Mouse (Mus musculus): ENCODE results near the gene Cpt1b. TPM values are rescaled to one million over a fixed set of nuclear protein-coding genes. Genes with fewer than 3 reads are reported as not detected.

Gene Cpt1b
- polyA plus RNA-seq (2012; rRNA removed) = 8.1 and 8.8 TPM in 2 replicates

GRCm38 (mm10) chr15:89425711-89426121 lies at the start of gene Cpt1b:
Gene Cpt1b (minus strand): TSS chr15:89425863.

DNA sequence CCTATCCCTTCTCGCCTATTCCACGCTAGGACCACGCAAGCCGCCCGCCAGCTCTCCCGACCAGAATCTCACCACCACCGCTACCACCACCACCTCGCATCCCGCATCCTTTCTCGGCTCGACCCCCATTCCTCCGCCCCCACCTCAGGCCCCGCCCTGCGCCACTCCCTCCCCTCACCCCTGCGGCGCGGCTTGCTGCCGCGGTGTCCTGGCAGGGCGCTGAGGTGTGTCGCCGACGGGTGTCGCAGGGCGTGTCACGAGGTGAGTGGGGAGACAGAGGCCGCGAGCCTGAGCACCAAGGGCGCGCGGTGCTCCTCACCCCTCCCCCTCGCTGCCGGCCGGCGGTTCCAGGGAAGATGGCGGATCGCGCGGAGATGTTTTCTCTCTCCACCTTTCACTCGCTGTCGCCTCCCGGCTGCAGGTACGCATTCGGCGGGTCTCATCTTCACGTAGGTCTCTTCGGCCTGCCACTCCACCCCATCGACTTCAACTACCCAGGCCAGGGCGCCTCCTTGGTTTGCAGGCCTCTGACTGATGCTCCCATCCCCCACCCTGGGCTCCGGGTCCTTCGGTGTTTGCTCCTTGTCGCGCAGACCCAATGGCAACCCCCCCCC lies 28.3 kb upstream of the Cpt1b start, which contains the start of gene Mapk8ip2:
Gene Mapk8ip2, plus strand, starts transcription at position 49 of the 614 bp plus-strand sequence.

DNA sequence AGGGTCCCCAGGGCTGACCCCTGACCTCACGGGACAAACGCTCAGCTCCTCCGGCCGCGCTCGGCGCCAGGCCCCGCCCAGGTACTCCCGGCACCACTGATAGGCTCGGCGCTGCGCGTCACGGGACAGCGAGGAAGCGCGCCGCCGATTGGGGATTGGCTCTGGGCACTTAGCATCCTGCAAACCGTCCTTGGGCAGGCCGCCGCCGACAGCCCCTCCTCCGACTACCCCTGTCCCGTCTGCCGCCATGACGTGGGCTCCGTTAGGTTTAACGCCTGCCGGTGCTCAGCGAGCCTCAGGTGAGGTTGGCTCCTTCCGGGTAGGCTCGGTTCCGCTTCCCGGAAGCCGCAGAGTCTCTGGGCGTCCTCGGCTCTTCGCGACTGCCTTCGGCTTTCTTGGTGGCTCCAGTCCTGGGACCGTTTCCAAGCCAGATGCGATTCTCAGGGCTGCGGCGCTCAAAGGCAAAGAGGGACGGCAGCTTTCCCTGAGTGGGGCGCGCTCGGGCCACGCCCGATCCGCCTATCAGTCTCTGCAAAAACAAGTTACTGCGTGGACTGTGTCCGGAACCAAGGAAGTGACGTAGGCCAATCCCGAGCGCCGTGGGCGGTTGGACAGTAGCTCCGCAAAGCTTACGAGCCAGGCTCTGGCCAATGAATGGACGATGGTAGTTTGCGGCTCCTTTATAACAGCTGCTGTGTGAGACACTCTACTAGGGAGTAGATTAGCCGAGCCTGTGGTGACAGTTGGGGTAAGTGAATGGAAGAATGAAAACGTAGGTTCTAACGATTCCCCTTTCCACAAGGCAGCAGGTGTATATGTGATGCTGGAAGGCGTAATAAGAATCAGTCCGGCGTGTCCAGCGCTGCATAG lies 3.9 kb upstream of the Cpt1b start, which contains the start of the genes C730034F03Rik, Gm44502 and Chkb:
Gene C730034F03Rik, plus strand, starts transcription at position 238 of the 870 bp plus-strand sequence.
Gene Gm44502, minus strand, starts transcription at position 345 of the 870 bp plus-strand sequence.
Gene Chkb, minus strand, starts transcription at position 557 of the 870 bp plus-strand sequence.

DNA sequence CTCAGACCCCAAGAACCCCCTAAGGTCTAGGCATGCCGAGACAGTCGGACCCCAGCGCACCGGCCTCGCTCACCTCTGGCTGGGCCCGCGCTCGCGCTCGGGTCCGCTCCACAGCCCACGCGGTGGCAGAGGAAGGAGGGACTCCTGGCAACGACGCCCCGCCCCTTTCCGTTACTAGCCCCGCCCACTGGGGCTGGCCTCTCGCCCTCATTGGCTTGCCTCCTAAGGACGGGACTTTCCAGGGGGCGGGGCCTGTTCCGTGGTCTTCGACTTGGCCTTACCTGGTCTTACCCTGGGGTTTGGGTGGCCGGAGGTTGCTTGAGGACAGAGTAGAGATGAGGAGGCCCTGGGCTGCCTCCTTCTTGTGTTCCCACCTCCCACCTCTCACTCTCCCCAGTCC lies 15.5 kb downstream of the Cpt1b start, which contains the start of gene Syce3:
Gene Syce3, minus strand, starts transcription at position 386 of the 400 bp plus-strand sequence.

GRCm38 (mm10) chr15:89384617-89385016 lies 41.0 kb downstream of the Cpt1b start, which contains the start of gene Klhdc7b:
Gene Klhdc7b (plus strand): TSS chr15:89384917.

GRCm38 (mm10) chr15:89378831-89379401 lies 46.7 kb downstream of the Cpt1b start, which contains the start of gene Odf3b:
Gene Odf3b (minus strand): TSS chr15:89379282.

DNA sequence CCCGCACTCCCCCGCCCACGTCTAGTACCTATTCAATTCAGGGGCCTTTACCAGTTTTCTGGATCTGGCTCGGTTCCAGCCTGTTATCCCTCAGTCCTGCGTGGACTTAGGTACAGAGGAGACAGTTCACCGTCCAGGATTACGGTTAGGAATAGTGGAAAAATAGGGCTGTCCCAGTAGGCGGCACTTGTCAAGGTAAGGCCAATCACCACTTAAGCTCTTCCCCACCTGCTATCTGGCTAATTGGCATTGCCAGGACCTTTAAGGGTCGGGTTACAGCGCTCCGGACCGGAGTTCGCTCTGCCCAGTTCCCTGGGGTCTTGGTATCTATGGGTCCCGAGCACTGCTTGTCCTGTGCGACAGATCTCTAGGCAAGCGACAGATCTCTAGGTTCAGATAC lies 48.7 kb downstream of the Cpt1b start, which contains the start of gene Tymp:
Gene Tymp, minus strand, starts transcription at position 83 of the 400 bp plus-strand sequence.

GRCm38 (mm10) chr15:89373762-89374248 lies 51.9 kb downstream of the Cpt1b start, which contains the start of gene Sco2:
Gene Sco2 (minus strand): TSS chr15:89373846.

Other genes with a start within 250 kb of the Cpt1b start
- gene Plxnb2, start 245.1 kb downstream of the Cpt1b start, polyA plus RNA-seq (2012; rRNA removed) = 160 and 177 TPM in 2 replicates
- 46.6 and 50.5 TPM in 2 replicates for gene Dennd6b, start 229.4 kb downstream of the Cpt1b start, polyA plus RNA-seq (2012; rRNA removed)
- 74.0 and 92.8 TPM in 2 replicates for gene Ppp6r2, start 214.3 kb downstream of the Cpt1b start, polyA plus RNA-seq (2012; rRNA removed)
- gene Sbf1, start 110.6 kb downstream of the Cpt1b start, polyA plus RNA-seq (2012; rRNA removed) = 144 and 184 TPM in 2 replicates
- gene Adm2, start 103.1 kb downstream of the Cpt1b start, polyA plus RNA-seq (2012; rRNA removed) = 0.16 and 0.50 TPM in 2 replicates
- 0.10 and 0.11 TPM in 2 replicates for gene Miox, start 91.5 kb downstream of the Cpt1b start, polyA plus RNA-seq (2012; rRNA removed)
- gene Lmf2, start 70.2 kb downstream of the Cpt1b start, polyA plus RNA-seq (2012; rRNA removed) = 33.1 and 38.1 TPM in 2 replicates
- 124 and 153 TPM in 2 replicates for gene Ncaph2, start 70.1 kb downstream of the Cpt1b start, polyA plus RNA-seq (2012; rRNA removed)
- 13.7 and 16.9 TPM in 2 replicates for gene Sco2, start 52.0 kb downstream of the Cpt1b start, polyA plus RNA-seq (2012; rRNA removed)
- 1.4 TPM in 2 replicates for gene Tymp, start 48.8 kb downstream of the Cpt1b start, polyA plus RNA-seq (2012; rRNA removed)
- gene Odf3b, start 46.6 kb downstream of the Cpt1b start, polyA plus RNA-seq (2012; rRNA removed) = 0.43 and 0.58 TPM in 2 replicates
- gene Klhdc7b, start 40.9 kb downstream of the Cpt1b start, polyA plus RNA-seq (2012; rRNA removed) = not detected in 2 replicates
- gene Syce3, start 15.4 kb downstream of the Cpt1b start, polyA plus RNA-seq (2012; rRNA removed) = not detected in 2 replicates
- 1.9 and 2.7 TPM in 2 replicates for gene C730034F03Rik, start 3.7 kb upstream of the Cpt1b start, polyA plus RNA-seq (2012; rRNA removed)
- gene Gm44502, start 3.8 kb upstream of the Cpt1b start, polyA plus RNA-seq (2012; rRNA removed) = 0.47 and 0.48 TPM in 2 replicates
- 66.9 and 96.2 TPM in 2 replicates for gene Chkb, start 4.0 kb upstream of the Cpt1b start, polyA plus RNA-seq (2012; rRNA removed)
- gene Mapk8ip2, start 28.1 kb upstream of the Cpt1b start, polyA plus RNA-seq (2012; rRNA removed) = 25.4 and 34.2 TPM in 2 replicates
- gene Arsa, start 51.6 kb upstream of the Cpt1b start, polyA plus RNA-seq (2012; rRNA removed) = 11.8 and 13.7 TPM in 2 replicates
- 14.4 and 14.9 TPM in 2 replicates for gene Shank3, start 73.8 kb upstream of the Cpt1b start, polyA plus RNA-seq (2012; rRNA removed)
- 1.6 and 2.4 TPM in 2 replicates for gene Acr, start 142.5 kb upstream of the Cpt1b start, polyA plus RNA-seq (2012; rRNA removed)
- gene Rabl2, start 166.1 kb upstream of the Cpt1b start, polyA plus RNA-seq (2012; rRNA removed) = 65.9 and 78.0 TPM in 2 replicates